Mouse (Mus musculus): Measurements from ENCODE around the gene AW011738. TPM values are rescaled to one million over a fixed set of nuclear protein-coding genes. Genes with fewer than 3 reads are reported as not detected.

The AW011738 gene
- polyA plus RNA-seq, 1 experiment from 2014 or later = 0.84 TPM

GRCm38 (mm10) chr4:156252140-156252539, 49.0 kb downstream of the AW011738 start:
- 30% methylated on average over 7 of the region's 7 CpGs for WGBS
- Histone ChIP-seq H3K4me3 (ENCODE audit: control insufficient read depth in 1 of 2, insufficient read depth in 1 of 2, low read depth in 1 of 2, low read length in 2 of 2) (no peak overlapping the region), H3K4me1 (ENCODE audit: control insufficient read depth in 2 of 2, insufficient read depth in 2 of 2, low read length in 2 of 2) (peaks cover 10 to 14% of the 10 kb centered on the region in 2 experiments), H3K36me3 (ENCODE audit: control insufficient read depth, insufficient read depth, low read length) (peaks cover 20% of the 10 kb centered on the region), H3K9me3 (ENCODE audit: control insufficient read depth, low read length) (no peaks in the 10 kb centered on the region), H3K27ac (replicated peaks in 1 of 2; ENCODE audit: control insufficient read depth in 1 of 2, insufficient read depth in 1 of 2, low read depth in 2 of 2, low read length in 2 of 2) (no peak overlapping the region), H3K9ac (ENCODE audit: low read length) (no peak overlapping the region), H3K27me3 (ENCODE audit: control insufficient read depth, insufficient read depth, low read length) (peaks cover 32% of the 10 kb centered on the region), H3K4me2 (ENCODE audit: low read length) (no peak overlapping the region)
- no peak for ATAC-seq (ENCODE audit: insufficient number of reproducible peaks, insufficient read depth, low FRiP score, low read depth)

GRCm38 (mm10) chr4:156252619-156253018, 49.5 kb downstream of the AW011738 start:
- Histone ChIP-seq H3K4me1 (ENCODE audit: control insufficient read depth in 2 of 2, insufficient read depth in 2 of 2, low read length in 2 of 2) (peaks cover 10 to 14% of the 10 kb centered on the region in 2 experiments), H3K27me3 (ENCODE audit: control insufficient read depth, insufficient read depth, low read length) (peaks cover 32% of the 10 kb centered on the region), H3K9me3 (ENCODE audit: control insufficient read depth, low read length) (no peaks in the 10 kb centered on the region), H3K36me3 (ENCODE audit: control insufficient read depth, insufficient read depth, low read length) (peaks cover 15% of the 10 kb centered on the region), H3K4me2 (ENCODE audit: low read length) (no peak overlapping the region), H3K9ac (ENCODE audit: low read length) (no peak overlapping the region), H3K4me3 (ENCODE audit: control insufficient read depth in 1 of 2, insufficient read depth in 1 of 2, low read depth in 1 of 2, low read length in 2 of 2) (no peak overlapping the region), H3K27ac (replicated peaks in 1 of 2; ENCODE audit: control insufficient read depth in 1 of 2, insufficient read depth in 1 of 2, low read depth in 2 of 2, low read length in 2 of 2) (no peak overlapping the region)
- no peak for ATAC-seq (ENCODE audit: insufficient number of reproducible peaks, insufficient read depth, low FRiP score, low read depth)
- 47% methylated on average over 3 of the region's 3 CpGs for whole genome bisulfite sequencing

- H3K27me3 ChIP-seq (ENCODE audit: control insufficient read depth, insufficient read depth, low read length) = peaks cover 32% of the 10 kb centered on the region
- no peak overlapping the region for H3K4me2 ChIP-seq (ENCODE audit: low read length)
- H3K4me3 ChIP-seq (ENCODE audit: control insufficient read depth in 1 of 2, insufficient read depth in 1 of 2, low read depth in 1 of 2, low read length in 2 of 2) = no peak overlapping the region
- H3K27ac ChIP-seq (replicated peaks in 1 of 2; ENCODE audit: control insufficient read depth in 1 of 2, insufficient read depth in 1 of 2, low read depth in 2 of 2, low read length in 2 of 2) = no peak overlapping the region
- H3K9me3 ChIP-seq (ENCODE audit: control insufficient read depth, low read length) = no peaks in the 10 kb centered on the region
- peaks cover 11% of the 10 kb centered on the region for H3K36me3 ChIP-seq (ENCODE audit: control insufficient read depth, insufficient read depth, low read length)
- no peak for ATAC-seq (ENCODE audit: insufficient number of reproducible peaks, insufficient read depth, low FRiP score, low read depth)
- H3K4me1 ChIP-seq (ENCODE audit: control insufficient read depth in 2 of 2, insufficient read depth in 2 of 2, low read length in 2 of 2) = peaks cover 10 to 14% of the 10 kb centered on the region in 2 experiments
- H3K9ac ChIP-seq (ENCODE audit: low read length) = no peak overlapping the region
- 43% methylated on average over 7 of the region's 7 CpGs for WGBS
Measured at GRCm38 (mm10) chr4:156253043-156253442, 49.9 kb downstream of the AW011738 start.

- 0 out of 2 replicates have a peak overlapping the region, but pooled peaks have one; percentile 30 for H3K9ac ChIP-seq (ENCODE audit: low read length)
Measured at GRCm38 (mm10) chr4:156254361-156255077, 51.4 kb downstream of the AW011738 start.

More at GRCm38 (mm10) chr4:156254361-156255077, 51.4 kb downstream of the AW011738 start:
- peak overlapping the region; percentile 30 to 34 for H3K4me3 ChIP-seq (ENCODE audit: control insufficient read depth in 1 of 2, insufficient read depth in 1 of 2, low read depth in 1 of 2, low read length in 2 of 2)
- no peaks in the 10 kb centered on the region for H3K9me3 ChIP-seq (ENCODE audit: control insufficient read depth, low read length)
- peaks cover 32% of the 10 kb centered on the region for H3K27me3 ChIP-seq (ENCODE audit: control insufficient read depth, insufficient read depth, low read length)
- H3K4me2 ChIP-seq (ENCODE audit: low read length) = peak overlapping the region; percentile 59
- 3% methylated on average over 30 of the region's 30 CpGs for WGBS
- peak; percentile 60 for ATAC-seq (ENCODE audit: insufficient number of reproducible peaks, insufficient read depth, low FRiP score, low read depth)
- no peak overlapping the region for H3K27ac ChIP-seq (replicated peaks in 1 of 2; ENCODE audit: control insufficient read depth in 1 of 2, insufficient read depth in 1 of 2, low read depth in 2 of 2, low read length in 2 of 2)
- H3K4me1 ChIP-seq (ENCODE audit: control insufficient read depth in 2 of 2, insufficient read depth in 2 of 2, low read length in 2 of 2) = peaks cover 7 to 13% of the 10 kb centered on the region in 2 experiments
- H3K36me3 ChIP-seq (ENCODE audit: control insufficient read depth, insufficient read depth, low read length) = no peaks in the 10 kb centered on the region

Small RNA genes lying within 50 kb of the gene (microRNA-seq; reads per million reads assigned to microRNA genes)
- gene Mir7658 = 4.8 reads per million, percentile 13 among the genes with 10 or more reads in this experiment

Other genes with a start within 250 kb of the AW011738 start
- 26.8 and 29.2 TPM in 2 replicates for gene C1qtnf12, start 241.0 kb upstream of the AW011738 start, polyA plus RNA-seq (2014; fragmentation: Nextera tagmentation; extraction: Ambion mirVana)
- gene B3galt6, start 210.7 kb upstream of the AW011738 start, polyA plus RNA-seq (2014; fragmentation: Nextera tagmentation; extraction: Ambion mirVana) = 8.9 and 11.5 TPM in 2 replicates
- 133 and 137 TPM in 2 replicates for gene Sdf4, start 210.4 kb upstream of the AW011738 start, polyA plus RNA-seq (2014; fragmentation: Nextera tagmentation; extraction: Ambion mirVana)
- 0.51 and 0.57 TPM in 2 replicates for gene Tnfrsf4, start 189.5 kb upstream of the AW011738 start, polyA plus RNA-seq (2014; fragmentation: Nextera tagmentation; extraction: Ambion mirVana)
- 2.2 and 2.3 TPM in 2 replicates for gene Tnfrsf18, start 177.1 kb upstream of the AW011738 start, polyA plus RNA-seq (2014; fragmentation: Nextera tagmentation; extraction: Ambion mirVana)
- gene Ttll10, start 143.9 kb upstream of the AW011738 start, polyA plus RNA-seq (2014; fragmentation: Nextera tagmentation; extraction: Ambion mirVana) = 0.11 and 0.26 TPM in 2 replicates
- gene 9430015G10Rik, start 93.3 kb upstream of the AW011738 start, polyA plus RNA-seq (2014; fragmentation: Nextera tagmentation; extraction: Ambion mirVana) = 12.0 and 14.6 TPM in 2 replicates
- gene Rnf223, start 72.8 kb upstream of the AW011738 start, polyA plus RNA-seq (2014; fragmentation: Nextera tagmentation; extraction: Ambion mirVana) = 0.07 and 0.22 TPM in 2 replicates
- gene Agrn, start 5.8 kb upstream of the AW011738 start, polyA plus RNA-seq (2014; fragmentation: Nextera tagmentation; extraction: Ambion mirVana) = 44.1 and 47.0 TPM in 2 replicates
- 0.84 and 1.4 TPM in 2 replicates for gene Isg15, start 2.5 kb upstream of the AW011738 start, polyA plus RNA-seq (2014; fragmentation: Nextera tagmentation; extraction: Ambion mirVana)
- gene Perm1, start 12.6 kb downstream of the AW011738 start, polyA plus RNA-seq (2014; fragmentation: Nextera tagmentation; extraction: Ambion mirVana) = 6.1 and 6.5 TPM in 2 replicates
- gene Plekhn1, start 31.6 kb downstream of the AW011738 start, polyA plus RNA-seq (2014; fragmentation: Nextera tagmentation; extraction: Ambion mirVana) = 13.5 and 15.3 TPM in 2 replicates
- gene Noc2l, start 32.7 kb downstream of the AW011738 start, polyA plus RNA-seq (2014; fragmentation: Nextera tagmentation; extraction: Ambion mirVana) = 37.0 and 38.2 TPM in 2 replicates
- gene Samd11, start 52.4 kb downstream of the AW011738 start, polyA plus RNA-seq (2014; fragmentation: Nextera tagmentation; extraction: Ambion mirVana) = 0.40 and 0.41 TPM in 2 replicates
- gene Vmn2r-ps159, start 127.8 kb downstream of the AW011738 start, polyA plus RNA-seq (2014; fragmentation: Nextera tagmentation; extraction: Ambion mirVana) = not detected in 2 replicates